Mouse (Mus musculus) brain, embryonic 14.5 days (tissue): ENCODE measurements around the gene Wdr46.

Experiments used
- CTCF ChIP-seq: fragments of 200-500 bp; IDR thresholded peaks from 2 replicates; pipeline ENCODE4 v1.5.1; 2012; ENCODE audit warnings: inconsistent platforms, mild to moderate bottlenecking, moderate library complexity, borderline replicate concordance; ENCODE audit not compliant: insufficient read depth, insufficient read length; ENCODE audit errors: extremely low read depth
- POLR2A ChIP-seq: fragments of 200-500 bp; IDR thresholded peaks from 2 replicates; pipeline ENCODE4 v1.6.1; 2012; ENCODE audit warnings: mild to moderate bottlenecking, inconsistent platforms, borderline replicate concordance; ENCODE audit not compliant: poor library complexity, insufficient read depth, insufficient read length, severe bottlenecking; ENCODE audit errors: extremely low read depth

GRCm38 (mm10) chr17:33959135-33959534 lies 18.7 kb downstream of the Wdr46 start:
- TF ChIP-seq CTCF (no peak), POLR2A (no peak)
